Mouse (Mus musculus) liver, postnatal 0 days (tissue): Measurements from ENCODE around the gene Tns1.

Experiments used
- CTCF ChIP-seq: sonication (generic); IDR thresholded peaks from 2 replicates; pipeline ENCODE4 v1.5.1; 2016; ENCODE audit warnings: antibody characterized with exemption, low read depth
- EP300 ChIP-seq: IDR thresholded peaks from 2 replicates; pipeline ENCODE4 v1.6.1; 2016; ENCODE audit warnings: antibody characterized with exemption, low read depth, mild to moderate bottlenecking

DNA sequence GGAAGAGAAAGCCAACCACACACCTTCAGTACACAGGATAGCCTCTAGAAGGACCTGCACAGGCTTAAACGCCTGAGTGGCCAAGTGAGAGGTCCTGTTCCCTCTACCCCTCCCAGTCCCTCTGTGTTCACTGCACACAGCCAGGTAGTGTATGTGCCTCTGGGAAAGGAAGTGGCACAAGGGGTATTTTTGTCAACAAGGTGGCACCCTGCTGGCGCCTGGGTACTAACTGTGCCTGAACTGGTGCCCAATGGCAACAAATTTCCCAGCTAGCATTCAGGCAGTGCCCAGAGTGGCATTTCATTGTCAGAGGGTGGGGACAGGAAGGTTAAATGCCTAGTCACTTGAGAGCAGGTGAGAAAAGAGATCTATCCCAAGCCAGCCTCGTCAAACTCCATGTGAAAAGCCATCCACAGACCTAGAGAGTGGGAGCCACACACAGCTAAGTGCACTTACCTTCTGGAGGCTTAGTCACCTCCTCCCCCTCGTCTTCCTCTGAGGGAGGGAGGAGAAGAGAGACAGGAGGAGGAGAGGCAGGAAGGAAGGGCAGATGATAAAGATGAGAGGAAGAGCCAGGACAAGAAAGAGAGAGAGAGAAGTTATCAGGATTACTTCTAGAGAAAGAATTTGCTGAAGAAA, 188.7 kb downstream of the Tns1 start:
- TF ChIP-seq CTCF (no peak), EP300 (no peak)
